Mouse (Mus musculus): Measurements from ENCODE around the gene Capns1. TPM values are rescaled to one million over a fixed set of nuclear protein-coding genes. Genes with fewer than 3 reads are reported as not detected.
A peak's percentile ranks its signal among the peaks of the same experiment; 100 is the strongest.

Gene Capns1
- polyA plus RNA-seq, 1 experiment from 2014 or later = 36.2 TPM

GRCm38 (mm10) chr7:30170283-30170951 is 28.2 kb downstream of the Capns1 start:
- 23% methylated on average over 11 of the region's 11 CpGs for WGBS (ENCODE audit: insufficient replicate concordance)
- H3K4me2 ChIP-seq = peak overlapping the region; percentile 87
- no peaks in the 10 kb centered on the region for H3K9me3 ChIP-seq (replicated peaks)
- H3K4me3 ChIP-seq (replicated peaks) = peak overlapping the region; percentile 90
- ATAC-seq (ENCODE audit: insufficient read depth) = no peak
- H3K27me3 ChIP-seq = no peaks in the 10 kb centered on the region
- peak overlapping the region; percentile 90 for H3K9ac ChIP-seq
- H3K36me3 ChIP-seq (replicated peaks) = peaks cover 19% of the 10 kb centered on the region
- H3K27ac ChIP-seq (replicated peaks) = peak overlapping the region; percentile 87
- H3K4me1 ChIP-seq (replicated peaks) = peaks cover 30% of the 10 kb centered on the region

GRCm38 (mm10) chr7:30169583-30170282 is 28.9 kb downstream of the Capns1 start, which contains the start of gene Zfp146:
Gene Zfp146 (minus strand): TSS chr7:30169750.
- under 1% methylated on average over 36 of the region's 36 CpGs for WGBS (ENCODE audit: insufficient replicate concordance)
- Histone ChIP-seq H3K27ac (replicated peaks) (peak within 1 kb of the TSS; percentile 87), H3K36me3 (replicated peaks) (peaks cover 26% of the 10 kb centered on the region), H3K4me3 (replicated peaks) (peak within 1 kb of the TSS; percentile 90), H3K9me3 (replicated peaks) (no peaks in the 10 kb centered on the region), H3K4me2 (peak within 1 kb of the TSS; percentile 87), H3K4me1 (replicated peaks) (peaks cover 30% of the 10 kb centered on the region), H3K27me3 (no peaks in the 10 kb centered on the region), H3K9ac (peak within 1 kb of the TSS; percentile 90)
- peak; percentile 99 for ATAC-seq (ENCODE audit: insufficient read depth)

- WGBS (ENCODE audit: insufficient replicate concordance) = 3% methylated on average over 21 of the region's 21 CpGs
These were observed 29.6 kb downstream of the Capns1 start for GRCm38 (mm10) chr7:30168914-30169582.

GRCm38 (mm10) chr7:30164745-30165144 is 33.9 kb downstream of the Capns1 start:
- Histone ChIP-seq H3K36me3 (replicated peaks) (peaks cover 72% of the 10 kb centered on the region), H3K9me3 (replicated peaks) (peaks cover 14% of the 10 kb centered on the region), H3K4me1 (replicated peaks) (peaks cover 19% of the 10 kb centered on the region)

More at GRCm38 (mm10) chr7:30168914-30169582, 29.6 kb downstream of the Capns1 start:
- peak; percentile 31 for ATAC-seq (ENCODE audit: insufficient read depth)
- Histone ChIP-seq H3K27me3 (no peaks in the 10 kb centered on the region), H3K27ac (replicated peaks) (peak overlapping the region; percentile 87), H3K4me3 (replicated peaks) (peak overlapping the region; percentile 90), H3K4me1 (replicated peaks) (peaks cover 30% of the 10 kb centered on the region), H3K9ac (peak overlapping the region; percentile 90), H3K36me3 (replicated peaks) (peaks cover 31% of the 10 kb centered on the region), H3K4me2 (peak overlapping the region; percentile 87), H3K9me3 (replicated peaks) (no peaks in the 10 kb centered on the region)

GRCm38 (mm10) chr7:30163113-30163512 is 35.5 kb downstream of the Capns1 start:
- Histone ChIP-seq H3K4me3 (replicated peaks) (no peak overlapping the region), H3K36me3 (replicated peaks) (peaks cover 87% of the 10 kb centered on the region), H3K9me3 (replicated peaks) (peaks cover 14% of the 10 kb centered on the region), H3K4me1 (replicated peaks) (peaks cover 13% of the 10 kb centered on the region; the same call in 1 of the 2 replicates), H3K27me3 (no peaks in the 10 kb centered on the region), H3K9ac (no peak overlapping the region), H3K27ac (replicated peaks) (no peak overlapping the region), H3K4me2 (no peak overlapping the region)
- ATAC-seq (ENCODE audit: insufficient read depth) = no peak
- 89% methylated on average over 5 of the region's 5 CpGs for WGBS (ENCODE audit: insufficient replicate concordance)

More at GRCm38 (mm10) chr7:30164745-30165144, 33.9 kb downstream of the Capns1 start:
- Histone ChIP-seq H3K4me2 (no peak overlapping the region), H3K4me3 (replicated peaks) (no peak overlapping the region), H3K27me3 (no peaks in the 10 kb centered on the region), H3K9ac (no peak overlapping the region), H3K27ac (replicated peaks) (no peak overlapping the region)
- ATAC-seq (ENCODE audit: insufficient read depth) = no peak
- 87% methylated on average over 2 of the region's 2 CpGs for WGBS (ENCODE audit: insufficient replicate concordance)

- Histone ChIP-seq H3K4me2 (no peak overlapping the region), H3K9ac (no peak overlapping the region), H3K27me3 (no peaks in the 10 kb centered on the region), H3K27ac (replicated peaks) (no peak overlapping the region), H3K36me3 (replicated peaks) (peaks cover 76% of the 10 kb centered on the region), H3K4me1 (replicated peaks) (no peaks in the 10 kb centered on the region), H3K9me3 (replicated peaks) (peaks cover 26% of the 10 kb centered on the region), H3K4me3 (replicated peaks) (no peak overlapping the region)
- 92% methylated on average over 3 of the region's 3 CpGs for WGBS (ENCODE audit: insufficient replicate concordance)
- ATAC-seq (ENCODE audit: insufficient read depth) = no peak
These were observed 43.1 kb downstream of the Capns1 start for GRCm38 (mm10) chr7:30155507-30155906.

- H3K36me3 ChIP-seq (replicated peaks) = peaks cover 72% of the 10 kb centered on the region
- H3K9ac ChIP-seq = no peak overlapping the region
- no peak overlapping the region for H3K27ac ChIP-seq (replicated peaks)
- H3K27me3 ChIP-seq = no peaks in the 10 kb centered on the region
- no peak for ATAC-seq (ENCODE audit: insufficient read depth)
- H3K4me1 ChIP-seq (replicated peaks) = no peaks in the 10 kb centered on the region
- H3K9me3 ChIP-seq (replicated peaks) = peaks cover 26% of the 10 kb centered on the region
- H3K4me3 ChIP-seq (replicated peaks) = no peak overlapping the region
- WGBS (ENCODE audit: insufficient replicate concordance) = 87% methylated on average over 1 of the region's 1 CpGs
- H3K4me2 ChIP-seq = no peak overlapping the region
These were observed 44.6 kb downstream of the Capns1 start for GRCm38 (mm10) chr7:30154040-30154439.

- H3K4me1 ChIP-seq (replicated peaks) = 0 out of 2 replicates have a peak, but pooled peaks cover 4% of the 10 kb centered on the region
- peaks cover 12% of the 10 kb centered on the region for H3K9me3 ChIP-seq (replicated peaks)
- peaks cover 19% of the 10 kb centered on the region for H3K36me3 ChIP-seq (replicated peaks)
- ATAC-seq (ENCODE audit: insufficient read depth) = no peak
- H3K27ac ChIP-seq (replicated peaks) = no peak overlapping the region
- no peak overlapping the region for H3K4me3 ChIP-seq (replicated peaks)
- no peak overlapping the region for H3K9ac ChIP-seq
- no peak overlapping the region for H3K4me2 ChIP-seq
- peaks cover 8% of the 10 kb centered on the region; the same call in 1 of the 2 replicates for H3K27me3 ChIP-seq
- 84% methylated on average over 5 of the region's 5 CpGs for WGBS (ENCODE audit: insufficient replicate concordance)
These were observed 51.6 kb downstream of the Capns1 start for GRCm38 (mm10) chr7:30147011-30147410.

GRCm38 (mm10) chr7:30143555-30144209 is 54.9 kb downstream of the Capns1 start:
- peak overlapping the region; percentile 60 for H3K4me2 ChIP-seq
- H3K27me3 ChIP-seq = peaks cover 8% of the 10 kb centered on the region; the same call in 1 of the 2 replicates
- WGBS (ENCODE audit: insufficient replicate concordance) = 5% methylated on average over 35 of the region's 35 CpGs
- ATAC-seq (ENCODE audit: insufficient read depth) = peak; percentile 60
- no peaks in the 10 kb centered on the region for H3K9me3 ChIP-seq (replicated peaks)
- H3K4me1 ChIP-seq (replicated peaks) = 0 out of 2 replicates have a peak, but pooled peaks cover 4% of the 10 kb centered on the region
- H3K4me3 ChIP-seq (replicated peaks) = peak overlapping the region; percentile 53
- peak overlapping the region; percentile 15; the same call in 1 of the 2 replicates for H3K9ac ChIP-seq
- no peaks in the 10 kb centered on the region for H3K36me3 ChIP-seq (replicated peaks)
- H3K27ac ChIP-seq (replicated peaks) = no peak overlapping the region; the same call in 1 of the 2 replicates

GRCm38 (mm10) chr7:30143170-30143554 is 55.4 kb downstream of the Capns1 start:
- peak overlapping the region; percentile 15; the same call in 1 of the 2 replicates for H3K9ac ChIP-seq
- H3K36me3 ChIP-seq (replicated peaks) = no peaks in the 10 kb centered on the region
- peaks cover 8% of the 10 kb centered on the region; the same call in 1 of the 2 replicates for H3K27me3 ChIP-seq
- no peaks in the 10 kb centered on the region for H3K9me3 ChIP-seq (replicated peaks)
- H3K4me2 ChIP-seq = peak overlapping the region; percentile 60
- peak overlapping the region; percentile 53 for H3K4me3 ChIP-seq (replicated peaks)
- no peak overlapping the region for H3K27ac ChIP-seq (replicated peaks)
- 14% methylated on average over 8 of the region's 8 CpGs for WGBS (ENCODE audit: insufficient replicate concordance)
- H3K4me1 ChIP-seq (replicated peaks) = 0 out of 2 replicates have a peak, but pooled peaks cover 4% of the 10 kb centered on the region
- ATAC-seq (ENCODE audit: insufficient read depth) = no peak

All from liver, embryonic 15.5 days (tissue).